Mouse (Mus musculus) liver, adult 2 months (tissue): ENCODE measurements around the gene Chn2.

Experiments used
- CTCF ChIP-seq: fragments of 200-500 bp; IDR thresholded peaks from 2 replicates; pipeline ENCODE4 v1.5.1; 2011; ENCODE audit warnings: low read depth, low read length, control low read depth
- POLR2A ChIP-seq: fragments of 200-500 bp; IDR thresholded peaks from 2 replicates; pipeline ENCODE4 v1.6.1; 2011; ENCODE audit warnings: low read length, control low read depth; ENCODE audit not compliant: insufficient read depth; ENCODE audit errors: extremely low read depth

GRCm38 (mm10) chr6:54055387-54055786 is 16.0 kb downstream of the Chn2 start:
- no peak for TF ChIP-seq CTCF
- no peak for TF ChIP-seq POLR2A
